Mouse (Mus musculus) heart, embryonic 15.5 days (tissue): ENCODE measurements around the gene Epha2. TPM values are rescaled to one million over a fixed set of nuclear protein-coding genes. Genes with fewer than 3 reads are reported as not detected.

Experiments used
- ATAC-seq: fragments of 200-750 bp; cut with Nextera tagmentation; replicated peaks from 2 replicates; pipeline ENCODE4 v1.8.0; 2017; ENCODE audit warnings: low read depth, moderate TSS enrichment; ENCODE audit not compliant: insufficient number of reproducible peaks, insufficient read depth, low FRiP score
- H3K27ac ChIP-seq: fragments of 300-500 bp; sonication (generic); 2 replicates; pipeline ENCODE4 v1.5.1; 2015; ENCODE audit warnings: mild to moderate bottlenecking, inconsistent platforms
- H3K27me3 ChIP-seq: fragments of 300-500 bp; sonication (generic); 2 replicates; pipeline ENCODE4 v1.6.1; 2015; ENCODE audit warnings: inconsistent platforms
- H3K36me3 ChIP-seq: fragments of 300-500 bp; sonication (generic); 2 replicates; pipeline ENCODE4 v1.6.1; 2015; ENCODE audit warnings: mild to moderate bottlenecking, inconsistent platforms
- H3K4me1 ChIP-seq: fragments of 300-500 bp; sonication (generic); replicated peaks from 2 replicates; pipeline ENCODE4 v1.6.1; 2015; ENCODE audit warnings: inconsistent platforms
- H3K4me2 ChIP-seq: fragments of 300-500 bp; sonication (generic); 2 replicates; pipeline ENCODE4 v1.6.1; 2015; ENCODE audit warnings: inconsistent platforms, mild to moderate bottlenecking, moderate library complexity
- H3K4me3 ChIP-seq: fragments of 300-500 bp; sonication (generic); 2 replicates; pipeline ENCODE4 v1.5.1; 2015; ENCODE audit warnings: mild to moderate bottlenecking, inconsistent platforms
- H3K9ac ChIP-seq: fragments of 300-500 bp; sonication (generic); 2 replicates; pipeline ENCODE4 v1.6.1; 2015; ENCODE audit warnings: mild to moderate bottlenecking, inconsistent platforms
- H3K9me3 ChIP-seq: fragments of 300-500 bp; sonication (generic); replicated peaks from 2 replicates; pipeline ENCODE4 v1.6.1; 2016; ENCODE audit warnings: inconsistent platforms
- WGBS: fragments of 180-500 bp; shearing (Covaris S2); methylation state at CpG from one replicate; pipeline ENCODE4 v1.1.7; 2015; ENCODE audit warnings: mixed read lengths; 5-methylcytosine and 5-hydroxymethylcytosine counted together
- polyA plus RNA-seq: library from polyadenylated mRNA; unstranded; fragments of >200 nt; fragmentation: Nextera tagmentation; extraction: Ambion mirVana; gene quantifications from 2 replicates; pipeline ENCODE4 v1.2.1, GENCODE M21; 2015

The Epha2 gene
- polyA plus RNA-seq, 1 experiment from 2014 or later, result 2.7 TPM

- Histone ChIP-seq H3K27ac (peak overlapping the region; percentile 67; the same call in 1 of the 2 replicates), H3K4me1 (peaks cover 55% of the 10 kb centered on the region), H3K9ac (no peak overlapping the region), H3K4me3 (no peak overlapping the region), H3K36me3 (peaks cover 13% of the 10 kb centered on the region; the same call in 1 of the 2 replicates), H3K27me3 (no peaks in the 10 kb centered on the region), H3K9me3 (no peaks in the 10 kb centered on the region), H3K4me2 (no peak overlapping the region)
- WGBS, result 88% methylated on average over 6 of the region's 6 CpGs
- no peak for ATAC-seq
Measured at GRCm38 (mm10) chr4:141314745-141315144, 13.7 kb downstream of the Epha2 start.

GRCm38 (mm10) chr4:141316023-141316422, 15.0 kb downstream of the Epha2 start:
- H3K4me3 ChIP-seq, result no peak overlapping the region
- peaks cover 19% of the 10 kb centered on the region; the same call in 1 of the 2 replicates for H3K36me3 ChIP-seq
- no peak overlapping the region for H3K9ac ChIP-seq
- ATAC-seq, result no peak
- H3K4me2 ChIP-seq, result no peak overlapping the region
- peaks cover 42% of the 10 kb centered on the region for H3K4me1 ChIP-seq
- 0 out of 2 replicates have a peak overlapping the region, but pooled peaks have one; percentile 32 for H3K27ac ChIP-seq
- no peaks in the 10 kb centered on the region for H3K9me3 ChIP-seq
- no peaks in the 10 kb centered on the region for H3K27me3 ChIP-seq
- WGBS, result 53% methylated on average over 7 of the region's 7 CpGs

GRCm38 (mm10) chr4:141316498-141317180, 15.6 kb downstream of the Epha2 start:
- Histone ChIP-seq H3K27me3 (no peaks in the 10 kb centered on the region), H3K4me2 (no peak overlapping the region), H3K4me1 (peaks cover 36% of the 10 kb centered on the region), H3K36me3 (peaks cover 23% of the 10 kb centered on the region), H3K4me3 (no peak overlapping the region), H3K27ac (no peak overlapping the region), H3K9ac (no peak overlapping the region), H3K9me3 (no peaks in the 10 kb centered on the region)
- WGBS, result 83% methylated on average over 18 of the region's 18 CpGs
- no peak for ATAC-seq

GRCm38 (mm10) chr4:141317914-141318313, 16.9 kb downstream of the Epha2 start:
- no peak for ATAC-seq
- no peak overlapping the region for H3K27ac ChIP-seq
- WGBS, result 75% methylated on average over 7 of the region's 7 CpGs
- no peak overlapping the region for H3K4me2 ChIP-seq
- no peaks in the 10 kb centered on the region for H3K9me3 ChIP-seq
- H3K4me1 ChIP-seq, result peaks cover 23% of the 10 kb centered on the region
- peaks cover 30% of the 10 kb centered on the region for H3K36me3 ChIP-seq
- H3K9ac ChIP-seq, result no peak overlapping the region
- no peaks in the 10 kb centered on the region for H3K27me3 ChIP-seq
- no peak overlapping the region for H3K4me3 ChIP-seq

- Histone ChIP-seq H3K27ac (no peak overlapping the region), H3K9ac (no peak overlapping the region), H3K36me3 (peaks cover 34% of the 10 kb centered on the region), H3K4me2 (no peak overlapping the region), H3K27me3 (no peaks in the 10 kb centered on the region), H3K9me3 (no peaks in the 10 kb centered on the region), H3K4me1 (peaks cover 28% of the 10 kb centered on the region), H3K4me3 (no peak overlapping the region)
- WGBS, result 74% methylated on average over 11 of the region's 11 CpGs
- no peak for ATAC-seq
Measured at GRCm38 (mm10) chr4:141322526-141322925, 21.5 kb downstream of the Epha2 start.

- Histone ChIP-seq H3K4me2 (no peak overlapping the region), H3K36me3 (peaks cover 20% of the 10 kb centered on the region), H3K4me3 (no peak overlapping the region), H3K9me3 (no peaks in the 10 kb centered on the region), H3K4me1 (peaks cover 28% of the 10 kb centered on the region), H3K9ac (no peak overlapping the region), H3K27ac (peak overlapping the region; percentile 72), H3K27me3 (no peaks in the 10 kb centered on the region)
- ATAC-seq, result no peak
- 62% methylated on average over 6 of the region's 6 CpGs for WGBS
Measured at GRCm38 (mm10) chr4:141324771-141325191, 23.7 kb downstream of the Epha2 start.

- no peaks in the 10 kb centered on the region for H3K9me3 ChIP-seq
- peaks cover 19% of the 10 kb centered on the region for H3K36me3 ChIP-seq
- H3K9ac ChIP-seq, result no peak overlapping the region
- H3K4me3 ChIP-seq, result no peak overlapping the region
- peak; percentile 28; the same call in 1 of the 2 replicates for ATAC-seq
- peaks cover 28% of the 10 kb centered on the region for H3K4me1 ChIP-seq
- H3K4me2 ChIP-seq, result no peak overlapping the region
- H3K27me3 ChIP-seq, result no peaks in the 10 kb centered on the region
- H3K27ac ChIP-seq, result peak overlapping the region; percentile 72
- WGBS, result 25% methylated on average over 15 of the region's 15 CpGs
Measured at GRCm38 (mm10) chr4:141325636-141326035, 24.6 kb downstream of the Epha2 start.

GRCm38 (mm10) chr4:141327075-141327474, 26.0 kb downstream of the Epha2 start:
- H3K4me1 ChIP-seq, result peaks cover 28% of the 10 kb centered on the region
- 63% methylated on average over 4 of the region's 4 CpGs for WGBS

GRCm38 (mm10) chr4:141328742-141329141, 27.7 kb downstream of the Epha2 start:
- 83% methylated on average over 9 of the region's 9 CpGs for WGBS
- Histone ChIP-seq H3K4me2 (no peak overlapping the region), H3K9ac (no peak overlapping the region), H3K9me3 (no peaks in the 10 kb centered on the region), H3K27me3 (no peaks in the 10 kb centered on the region), H3K4me1 (peaks cover 28% of the 10 kb centered on the region), H3K36me3 (no peaks in the 10 kb centered on the region), H3K27ac (no peak overlapping the region), H3K4me3 (no peak overlapping the region)
- ATAC-seq, result no peak

More at GRCm38 (mm10) chr4:141327075-141327474, 26.0 kb downstream of the Epha2 start:
- H3K4me3 ChIP-seq, result no peak overlapping the region
- 0 out of 2 replicates have a peak overlapping the region, but pooled peaks have one; percentile 9 for H3K27ac ChIP-seq
- no peak overlapping the region for H3K9ac ChIP-seq
- H3K4me2 ChIP-seq, result no peak overlapping the region
- no peaks in the 10 kb centered on the region for H3K9me3 ChIP-seq
- H3K27me3 ChIP-seq, result no peaks in the 10 kb centered on the region
- peaks cover 6% of the 10 kb centered on the region; the same call in 1 of the 2 replicates for H3K36me3 ChIP-seq
- ATAC-seq, result no peak

- H3K4me3 ChIP-seq, result no peak overlapping the region
- no peak for ATAC-seq
- 71% methylated on average over 12 of the region's 12 CpGs for WGBS
- H3K4me2 ChIP-seq, result no peak overlapping the region
- H3K4me1 ChIP-seq, result peaks cover 28% of the 10 kb centered on the region
- no peak overlapping the region for H3K9ac ChIP-seq
- H3K27me3 ChIP-seq, result no peaks in the 10 kb centered on the region
- H3K36me3 ChIP-seq, result no peaks in the 10 kb centered on the region
- H3K27ac ChIP-seq, result no peak overlapping the region
- H3K9me3 ChIP-seq, result no peaks in the 10 kb centered on the region
Measured at GRCm38 (mm10) chr4:141329968-141330367, 28.9 kb downstream of the Epha2 start.

GRCm38 (mm10) chr4:141331446-141331845, 30.4 kb downstream of the Epha2 start:
- WGBS, result 93% methylated on average over 2 of the region's 2 CpGs
- H3K4me3 ChIP-seq, result no peak overlapping the region
- H3K27ac ChIP-seq, result no peak overlapping the region
- H3K36me3 ChIP-seq, result no peaks in the 10 kb centered on the region
- H3K4me1 ChIP-seq, result peaks cover 28% of the 10 kb centered on the region
- H3K9me3 ChIP-seq, result no peaks in the 10 kb centered on the region
- H3K9ac ChIP-seq, result no peak overlapping the region
- H3K27me3 ChIP-seq, result no peaks in the 10 kb centered on the region
- H3K4me2 ChIP-seq, result no peak overlapping the region
- no peak for ATAC-seq

- no peaks in the 10 kb centered on the region for H3K36me3 ChIP-seq
- no peak overlapping the region for H3K9ac ChIP-seq
- H3K4me2 ChIP-seq, result no peak overlapping the region
- H3K27me3 ChIP-seq, result no peaks in the 10 kb centered on the region
- WGBS, result 81% methylated on average over 7 of the region's 7 CpGs
- H3K4me1 ChIP-seq, result peaks cover 22% of the 10 kb centered on the region
- no peaks in the 10 kb centered on the region for H3K9me3 ChIP-seq
- H3K4me3 ChIP-seq, result no peak overlapping the region
- H3K27ac ChIP-seq, result no peak overlapping the region
- no peak for ATAC-seq
Measured at GRCm38 (mm10) chr4:141332258-141332657, 31.2 kb downstream of the Epha2 start.
